Mouse (Mus musculus): Measurements from ENCODE around the gene Tln2. TPM values are rescaled to one million over a fixed set of nuclear protein-coding genes. Genes with fewer than 3 reads are reported as not detected.
A peak's percentile ranks its signal among the peaks of the same experiment; 100 is the strongest.
"Not testable (repeated sequence)": the region's sequence is repeated elsewhere in the genome, so short reads cannot be mapped to it uniquely, and the experiment has no call there.

Gene Tln2
- total RNA-seq, 2 experiments from 2014 or later = 22.6 to 40.1 TPM

- DNase-seq = no peak
Measured at GRCm38 (mm10) chr9:67361511-67361910, 198.0 kb downstream of the Tln2 start.

- no peak for DNase-seq
Measured at GRCm38 (mm10) chr9:67354356-67354755, 205.1 kb downstream of the Tln2 start.

GRCm38 (mm10) chr9:67353365-67353764 lies 206.1 kb downstream of the Tln2 start:
- no peak for DNase-seq

GRCm38 (mm10) chr9:67348983-67349382 lies 210.5 kb downstream of the Tln2 start:
- no peak for DNase-seq

- no peak for DNase-seq
Measured at GRCm38 (mm10) chr9:67347184-67347583, 212.3 kb downstream of the Tln2 start.

- no peak for DNase-seq
Measured at GRCm38 (mm10) chr9:67331281-67331680, 228.2 kb downstream of the Tln2 start.

GRCm38 (mm10) chr9:67328451-67328850 lies 231.1 kb downstream of the Tln2 start:
- DNase-seq = peak; percentile 42

GRCm38 (mm10) chr9:67321886-67322285 lies 237.6 kb downstream of the Tln2 start:
- DNase-seq = no peak

GRCm38 (mm10) chr9:67315356-67315755 lies 244.1 kb downstream of the Tln2 start:
- peak; percentile 74 for DNase-seq

- no peak for DNase-seq
Measured at GRCm38 (mm10) chr9:67304992-67305391, 254.5 kb downstream of the Tln2 start.

- DNase-seq = no peak
Measured at GRCm38 (mm10) chr9:67303986-67304385, 255.5 kb downstream of the Tln2 start.

GRCm38 (mm10) chr9:67303038-67303437 lies 256.5 kb downstream of the Tln2 start:
- DNase-seq = no peak

GRCm38 (mm10) chr9:67302386-67302989 lies 257.0 kb downstream of the Tln2 start:
- peak; percentile 14 for DNase-seq

GRCm38 (mm10) chr9:67301571-67301970 lies 257.9 kb downstream of the Tln2 start:
- no peak for DNase-seq

- DNase-seq = no peak
Measured at GRCm38 (mm10) chr9:67300769-67301168, 258.7 kb downstream of the Tln2 start.

- no peak for DNase-seq
Measured at GRCm38 (mm10) chr9:67300346-67300745, 259.2 kb downstream of the Tln2 start.

- DNase-seq = peak; percentile 16
Measured at GRCm38 (mm10) chr9:67299164-67299563, 260.3 kb downstream of the Tln2 start.

GRCm38 (mm10) chr9:67297236-67297889 lies 262.1 kb downstream of the Tln2 start:
- no peak for DNase-seq

- DNase-seq = no peak
Measured at GRCm38 (mm10) chr9:67287457-67287856, 272.0 kb downstream of the Tln2 start.

GRCm38 (mm10) chr9:67286801-67287200 lies 272.7 kb downstream of the Tln2 start:
- DNase-seq = no peak

GRCm38 (mm10) chr9:67285544-67285943 lies 274.0 kb downstream of the Tln2 start:
- no peak for DNase-seq

GRCm38 (mm10) chr9:67281812-67282211 lies 277.7 kb downstream of the Tln2 start:
- no peak for DNase-seq

GRCm38 (mm10) chr9:67280311-67280710 lies 279.2 kb downstream of the Tln2 start:
- DNase-seq = not testable (repeated sequence)

- DNase-seq = no peak
Measured at GRCm38 (mm10) chr9:67276446-67276845, 283.1 kb downstream of the Tln2 start.
